Mouse (Mus musculus): ENCODE data around the gene Tspan10.
"Not testable (repeated sequence)": the region's sequence is repeated elsewhere in the genome, so short reads cannot be mapped to it uniquely, and the experiment has no call there.

The Tspan10 gene

GRCm38 (mm10) chr11:120442344-120442743 is at the start of gene Tspan10:
Gene Tspan10 (plus strand): TSS chr11:120442644.
- no peak for DNase-seq (ENCODE audit: extremely low read depth, low read depth)

DNA sequence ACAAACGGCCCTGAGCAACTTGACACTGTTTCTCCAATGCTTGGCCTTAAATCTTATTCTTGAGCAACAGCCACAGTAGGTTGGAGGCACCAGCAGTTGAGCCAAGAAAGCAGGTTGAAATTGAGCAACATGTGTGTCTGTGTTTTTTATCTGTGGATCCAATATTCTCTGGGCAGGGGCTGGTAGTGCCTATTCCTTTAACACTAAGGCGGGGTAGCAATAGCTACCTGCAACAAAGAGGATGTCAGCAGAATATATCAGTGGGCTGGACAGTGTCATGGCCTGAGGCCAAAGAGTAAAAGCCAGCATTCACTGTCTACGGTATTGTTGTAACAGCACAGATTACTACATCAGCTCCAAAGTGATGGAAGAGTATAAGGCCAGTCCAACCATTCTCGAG is 46.8 kb upstream of the Tspan10 start:
- no peak for DNase-seq (ENCODE audit: extremely low read depth, low read depth)

DNA sequence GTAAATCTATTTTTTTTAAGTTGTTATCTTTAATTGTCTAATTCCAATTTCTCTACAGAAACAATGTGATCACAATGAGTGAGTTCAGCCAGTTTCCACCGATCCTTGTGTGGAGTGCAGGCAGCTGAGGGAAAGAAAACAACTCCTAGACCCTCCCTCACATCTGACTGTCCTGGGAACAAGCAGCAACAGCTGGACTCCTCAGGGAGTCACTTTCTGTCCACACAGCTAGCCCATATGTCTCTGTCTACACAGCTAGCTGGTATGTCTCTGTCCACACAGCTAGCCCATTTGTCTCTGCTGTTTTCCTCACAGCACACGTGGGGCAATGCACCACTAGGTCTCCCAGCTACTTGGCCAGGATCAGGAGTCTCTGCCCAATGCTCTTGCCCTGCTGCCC is 44.8 kb upstream of the Tspan10 start:
- no peak for DNase-seq (ENCODE audit: extremely low read depth, low read depth)

DNA sequence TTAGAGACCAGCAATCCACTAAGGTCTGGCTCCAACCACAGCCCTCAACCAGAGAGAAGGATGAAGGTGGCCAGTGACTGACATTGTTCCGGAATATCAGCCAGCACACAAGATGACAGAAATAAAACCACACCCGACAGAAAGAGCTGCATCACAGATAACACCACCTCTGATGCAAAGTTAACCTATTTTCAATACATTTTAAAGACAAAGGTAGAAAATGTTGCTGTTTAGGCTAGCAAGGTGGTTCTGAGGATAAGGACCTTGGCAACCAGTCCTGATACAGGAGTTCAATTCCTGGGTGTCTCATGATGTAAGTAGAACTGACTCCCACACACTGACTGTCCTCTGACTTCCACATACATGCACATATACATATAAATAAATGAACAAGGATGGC is 43.1 kb upstream of the Tspan10 start:
- no peak for DNase-seq (ENCODE audit: extremely low read depth, low read depth)

DNA sequence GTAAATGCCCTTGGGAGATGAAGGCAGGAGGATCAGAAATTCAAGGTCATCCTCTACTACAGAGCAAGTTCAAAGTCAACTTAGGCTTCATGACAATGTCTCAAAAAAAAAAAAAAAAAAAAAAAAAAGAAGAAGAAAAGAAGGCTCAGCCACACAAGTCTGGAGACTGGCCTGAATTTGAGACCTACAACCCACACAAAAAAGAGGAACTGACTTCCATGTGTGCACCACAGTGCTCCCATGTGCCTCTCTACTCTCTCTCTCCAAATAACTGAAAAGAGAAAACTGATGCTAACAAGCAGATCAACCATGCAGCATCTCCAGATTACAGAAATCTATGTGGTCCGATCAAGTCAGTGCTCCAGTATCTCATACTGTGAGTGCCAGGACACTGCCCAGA is 37.6 kb upstream of the Tspan10 start:
- DNase-seq (ENCODE audit: extremely low read depth, low read depth): peak; percentile 86

GRCm38 (mm10) chr11:120405867-120406266 is 36.6 kb upstream of the Tspan10 start:
- DNase-seq (ENCODE audit: extremely low read depth, low read depth): peak; percentile 92

DNA sequence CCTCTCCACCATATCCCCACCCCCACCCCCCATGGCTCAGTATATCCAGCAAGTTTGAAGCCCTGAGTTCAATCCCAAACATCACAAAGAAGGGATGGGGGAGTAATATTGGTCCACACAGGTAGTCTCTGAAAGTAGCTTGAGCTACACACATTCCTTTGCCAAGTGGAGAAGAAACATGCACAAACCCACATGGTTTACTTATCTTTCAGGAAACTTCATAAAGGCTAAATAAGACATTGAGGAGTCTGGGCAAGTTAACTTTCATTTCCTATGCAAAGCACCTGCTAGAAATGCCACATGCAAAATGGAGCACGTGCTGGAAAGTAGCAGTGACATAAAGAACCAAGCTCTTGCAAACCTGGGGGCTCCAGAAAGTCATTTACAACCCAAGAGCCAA is 36.0 kb upstream of the Tspan10 start:
- no peak for DNase-seq (ENCODE audit: extremely low read depth, low read depth)

DNA sequence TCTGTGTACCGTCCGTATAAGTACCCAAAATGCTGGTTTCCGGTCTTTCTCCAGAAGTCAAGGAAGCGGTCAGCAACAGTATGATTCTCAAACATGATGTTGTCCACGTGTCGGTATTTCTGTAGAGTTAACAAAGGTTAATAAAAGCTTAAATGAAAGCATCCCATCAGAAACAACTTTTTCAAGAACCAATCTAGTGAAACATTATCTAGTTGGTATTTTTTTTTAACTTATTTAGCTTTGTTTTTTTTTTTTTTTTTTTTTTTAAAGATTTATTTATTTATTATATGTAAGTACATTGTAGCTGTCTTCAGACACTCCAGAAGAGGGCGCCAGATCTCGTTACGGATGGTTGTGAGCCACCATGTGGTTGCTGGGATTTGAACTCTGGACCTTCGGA is 28.8 kb upstream of the Tspan10 start:
- DNase-seq (ENCODE audit: extremely low read depth, low read depth): not testable (repeated sequence)

GRCm38 (mm10) chr11:120417852-120418251 is 24.6 kb upstream of the Tspan10 start:
- DNase-seq (ENCODE audit: extremely low read depth, low read depth): no peak

DNA sequence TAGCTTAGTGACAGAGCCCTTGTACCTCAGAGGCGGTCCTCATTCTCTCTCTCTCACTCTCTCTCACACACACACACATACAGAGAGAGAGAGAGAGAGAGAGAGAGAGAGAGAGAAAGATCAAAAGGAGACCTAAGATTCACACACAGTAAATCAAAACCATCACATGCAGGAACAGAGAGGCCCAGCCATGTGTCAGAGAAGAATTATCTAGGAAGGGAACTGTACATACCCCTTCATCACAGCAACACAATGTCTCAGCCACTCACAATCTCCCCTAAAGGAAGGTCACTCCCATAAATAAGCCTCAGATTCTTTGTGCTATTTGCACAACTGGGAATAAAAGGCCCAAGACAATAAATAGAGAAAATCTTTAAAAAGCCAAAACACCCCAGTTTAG is 23.9 kb upstream of the Tspan10 start:
- DNase-seq (ENCODE audit: extremely low read depth, low read depth): no peak

DNA sequence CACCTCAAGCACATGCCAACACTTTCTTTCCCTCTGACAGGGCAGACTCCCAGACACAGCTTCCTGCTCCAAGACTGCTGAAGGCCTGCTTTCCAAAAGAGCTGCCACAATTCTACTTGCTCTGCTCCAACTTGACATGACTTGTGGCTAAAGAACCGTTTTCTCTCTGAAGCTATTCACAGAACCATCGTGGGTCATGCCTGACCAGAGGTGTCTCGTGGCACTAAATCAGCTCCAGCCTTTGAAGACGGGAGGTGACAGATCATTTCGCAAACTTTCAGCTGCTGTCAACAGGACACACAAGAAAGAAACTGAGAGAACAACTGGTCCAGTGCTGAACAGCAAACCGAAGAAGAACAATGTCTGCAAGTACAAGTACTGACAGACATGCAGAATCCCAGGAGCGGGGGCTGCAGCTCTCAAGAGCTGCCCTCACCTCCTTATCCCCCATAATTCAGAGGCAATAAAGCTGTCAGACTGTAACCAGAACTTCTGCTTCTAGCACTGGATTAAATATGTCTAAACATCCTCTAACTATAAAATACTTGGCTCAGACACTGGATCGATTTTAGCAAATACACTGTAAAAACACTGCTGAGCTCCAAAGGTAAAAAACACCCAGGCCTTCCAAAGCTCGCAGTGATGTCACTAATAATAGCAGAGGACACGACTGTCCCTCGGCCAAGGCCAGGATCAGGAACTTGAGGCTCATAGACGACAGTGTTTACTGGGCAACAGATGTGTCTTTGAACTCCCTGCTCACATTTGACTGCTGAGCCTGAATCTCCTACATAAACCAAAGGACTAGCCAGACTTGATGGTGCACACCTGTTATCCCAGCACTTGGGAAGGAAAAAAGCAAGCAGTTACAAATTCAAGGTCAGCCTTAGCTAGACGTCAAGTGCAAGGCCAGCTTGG is 19.5 kb upstream of the Tspan10 start:
- DNase-seq (ENCODE audit: extremely low read depth, low read depth): no peak

DNA sequence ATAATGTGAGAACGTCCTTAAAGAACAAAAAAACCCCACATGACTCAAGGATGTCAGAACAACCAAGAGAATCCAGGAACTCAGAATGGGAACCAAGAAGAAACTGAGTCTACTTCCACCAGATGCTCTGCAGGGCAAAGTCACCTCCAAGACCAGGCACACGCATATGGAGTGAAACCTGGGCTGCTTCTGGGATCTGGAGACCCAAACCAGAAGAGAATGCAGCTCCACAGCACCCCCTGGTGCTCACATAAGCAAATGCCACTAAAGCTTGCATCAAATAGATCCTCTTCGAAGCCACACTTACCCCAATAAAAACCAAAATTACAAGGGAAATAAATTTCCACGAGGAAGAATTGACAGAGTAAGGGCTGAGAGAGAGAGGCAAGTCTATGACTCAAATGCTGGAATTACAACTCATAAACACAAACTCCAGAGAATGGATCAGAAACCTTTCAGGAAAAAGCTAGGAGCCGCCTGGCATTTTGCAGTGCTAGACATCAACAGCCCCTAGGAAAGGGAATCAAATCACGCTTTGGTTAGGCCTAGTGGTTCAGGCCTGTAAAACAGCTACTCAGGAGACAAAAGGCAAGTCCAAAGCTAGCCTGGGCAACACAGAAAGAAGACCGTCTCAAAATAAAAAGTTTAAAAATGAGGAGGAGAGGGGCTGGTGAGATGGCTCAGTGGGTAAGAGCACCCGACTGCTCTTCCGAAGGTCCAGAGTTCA is 18.7 kb upstream of the Tspan10 start:
- no peak for DNase-seq (ENCODE audit: extremely low read depth, low read depth)

GRCm38 (mm10) chr11:120426727-120427126 is 15.7 kb upstream of the Tspan10 start:
- no peak for DNase-seq (ENCODE audit: extremely low read depth, low read depth)

DNA sequence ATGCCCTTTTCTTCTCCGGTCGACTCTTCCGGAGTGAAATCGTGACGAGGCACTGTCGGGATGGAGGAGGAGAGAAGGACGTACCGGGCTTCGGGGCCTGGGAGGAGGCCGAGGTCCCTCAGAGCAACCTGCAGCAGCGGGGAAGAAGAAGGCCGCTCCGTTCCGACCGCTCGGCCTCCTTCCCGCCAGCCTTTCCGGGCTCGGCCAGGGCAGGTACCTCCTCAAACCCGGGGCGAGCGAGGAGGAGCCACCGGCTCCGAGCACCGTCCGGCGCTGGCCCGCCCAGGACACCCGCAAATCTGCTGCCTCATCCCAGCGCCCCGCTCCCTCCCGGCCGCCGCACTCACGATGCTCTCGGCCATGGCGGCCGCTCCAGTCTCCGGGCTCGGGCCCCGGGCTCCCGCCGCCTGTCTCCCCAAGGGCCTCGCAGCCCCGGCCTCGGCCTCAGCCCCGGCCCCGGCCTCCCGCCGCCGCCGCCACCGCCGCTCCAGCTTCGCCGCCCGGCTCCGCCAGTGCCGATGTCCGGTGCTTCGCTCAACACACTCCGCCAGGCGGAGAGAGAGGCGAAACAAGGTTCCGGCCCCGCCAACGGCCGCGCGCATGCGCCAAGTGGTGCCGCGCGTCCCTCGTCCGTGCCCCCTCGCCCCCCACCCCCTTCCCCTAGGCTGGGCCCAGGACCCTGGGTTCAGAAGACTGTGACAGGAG is 5.1 kb upstream of the Tspan10 start, which contains the start of gene Nploc4:
Gene Nploc4 (minus strand): TSS at position 557 of the 705 bp plus-strand sequence.
- peak; percentile 51 for DNase-seq (ENCODE audit: extremely low read depth, low read depth)

GRCm38 (mm10) chr11:120437857-120438385 is 4.5 kb upstream of the Tspan10 start:
- no peak for DNase-seq (ENCODE audit: extremely low read depth, low read depth)

DNA sequence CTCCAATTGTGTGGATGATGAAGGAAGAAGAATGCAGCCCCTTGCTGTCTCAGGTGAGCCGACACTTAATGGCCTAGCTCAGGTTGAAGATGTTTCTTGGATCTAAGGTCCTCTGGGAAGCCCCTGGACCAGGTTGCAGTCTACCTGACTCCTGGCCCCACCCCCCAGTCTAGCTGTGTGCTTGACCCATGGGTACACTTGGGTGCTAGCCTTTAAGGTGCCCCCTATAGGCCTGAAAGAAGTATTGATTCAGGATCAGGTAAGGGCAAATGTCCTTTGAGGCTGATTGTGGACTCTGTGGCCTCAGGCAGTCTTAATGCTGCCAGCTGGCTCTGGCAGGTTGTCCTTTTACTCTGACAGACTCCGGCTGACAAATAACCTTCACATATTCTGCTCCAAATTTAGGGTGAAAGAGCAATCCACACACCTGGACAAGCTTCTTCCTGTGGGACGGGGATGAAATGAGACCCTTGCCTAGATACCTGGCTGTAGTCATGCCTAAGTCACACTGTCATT is 379 bp downstream of the Tspan10 start:
- DNase-seq (ENCODE audit: extremely low read depth, low read depth): no peak

GRCm38 (mm10) chr11:120444106-120444505 is 1.7 kb downstream of the Tspan10 start:
- no peak for DNase-seq (ENCODE audit: extremely low read depth, low read depth)

GRCm38 (mm10) chr11:120445475-120445874 is 3.0 kb downstream of the Tspan10 start:
- no peak for DNase-seq (ENCODE audit: extremely low read depth, low read depth)

GRCm38 (mm10) chr11:120447179-120447578 is 4.7 kb downstream of the Tspan10 start:
- DNase-seq (ENCODE audit: extremely low read depth, low read depth): no peak

DNA sequence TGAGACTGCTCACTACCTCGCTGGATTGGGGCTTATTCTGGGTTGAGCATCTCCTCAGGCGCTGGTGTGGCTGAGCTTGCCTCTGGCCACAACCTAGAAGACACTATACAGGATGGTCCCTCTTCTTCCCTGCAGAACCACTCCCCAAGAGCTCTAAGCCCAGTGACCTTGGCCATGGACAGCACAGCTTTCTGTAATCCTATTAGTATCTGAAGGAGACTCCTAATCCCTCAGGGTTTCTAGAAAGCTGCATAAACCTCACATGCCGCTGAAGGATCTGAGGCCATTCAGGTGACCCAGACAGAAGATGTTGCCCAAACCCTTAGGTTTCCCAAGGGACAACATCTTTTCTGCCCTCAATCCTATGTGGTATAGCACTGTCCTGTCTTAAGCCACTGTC is 9.8 kb downstream of the Tspan10 start:
- no peak for DNase-seq (ENCODE audit: extremely low read depth, low read depth)

- DNase-seq (ENCODE audit: extremely low read depth, low read depth): no peak
These were observed 10.9 kb downstream of the Tspan10 start, which contains the start of gene Pde6g for GRCm38 (mm10) chr11:120453306-120453705. Gene Pde6g (minus strand): TSS chr11:120453500.
